ENCODE assay signal across 8 mouse cellular contexts in genomic region chr4:142165835-142166701, GRCm38 (mm10).
DNase-seq lines count a peak whose midpoint lies in the region; ATAC-seq and TF ChIP-seq lines count a peak whose summit lies in the region.

No protein-coding gene starts in this region.

- no peak overlapping the region for H3K27ac ChIP-seq in forebrain, embryonic 11.5 days (ENCODE audit: low read depth, low read length)
- H3K27ac ChIP-seq in forebrain, postnatal 0 days (ENCODE audit: low read depth, low read length) = no peak overlapping the region
- peak overlapping the region; percentile 90 for H3K27ac ChIP-seq in heart, embryonic 11.5 days (ENCODE audit: low read depth, low read length)

- H3K4me1 ChIP-seq in forebrain, embryonic 11.5 days (replicated peaks; ENCODE audit: control insufficient read depth, insufficient read depth, low read length) = peaks cover 8% of the 10 kb centered on the region; the same call in 1 of the 2 replicates
- H3K4me1 ChIP-seq in forebrain, postnatal 0 days (ENCODE audit: insufficient read depth) = no peaks in the 10 kb centered on the region
- peaks cover 22% of the 10 kb centered on the region for H3K4me1 ChIP-seq in heart, embryonic 11.5 days (ENCODE audit: control insufficient read depth, insufficient read depth, low read length)

- H3K9me3 ChIP-seq in forebrain, embryonic 11.5 days (ENCODE audit: control insufficient read depth, low read length) = no peaks in the 10 kb centered on the region
- no peaks in the 10 kb centered on the region for H3K9me3 ChIP-seq in forebrain, postnatal 0 days (ENCODE audit: low read length)
- no peaks in the 10 kb centered on the region for H3K9me3 ChIP-seq in heart, embryonic 11.5 days (replicated peaks; ENCODE audit: control insufficient read depth, low read length)

- peak overlapping the region; percentile 10; the same call in 1 of the 2 replicates for H3K9ac ChIP-seq in forebrain, embryonic 11.5 days (ENCODE audit: low read length)
- H3K9ac ChIP-seq in forebrain, postnatal 0 days = no peak overlapping the region
- H3K9ac ChIP-seq in heart, embryonic 11.5 days (ENCODE audit: low read depth, low read length) = peak overlapping the region; percentile 12

- no peak overlapping the region for H3K4me2 ChIP-seq in forebrain, embryonic 11.5 days (ENCODE audit: low read depth, low read length, severe bottlenecking)
- H3K4me2 ChIP-seq in forebrain, postnatal 0 days (ENCODE audit: low read depth) = no peak overlapping the region
- H3K4me2 ChIP-seq in heart, embryonic 11.5 days = peak overlapping the region; percentile 41

- WGBS in forebrain, embryonic 11.5 days = 9% methylated on average over 18 of the region's 18 CpGs
- 26% methylated on average over 18 of the region's 18 CpGs for WGBS in forebrain, postnatal 0 days
- WGBS in heart, embryonic 11.5 days (ENCODE audit: insufficient replicate concordance) = 7% methylated on average over 18 of the region's 18 CpGs

- no peaks in the 10 kb centered on the region for H3K27me3 ChIP-seq in forebrain, embryonic 11.5 days (ENCODE audit: control insufficient read depth, insufficient read depth, low read length)
- H3K27me3 ChIP-seq in forebrain, postnatal 0 days (ENCODE audit: insufficient read depth, low read length) = no peaks in the 10 kb centered on the region
- H3K27me3 ChIP-seq in heart, embryonic 11.5 days (ENCODE audit: control insufficient read depth, insufficient read depth, low read length) = no peaks in the 10 kb centered on the region

- no peaks in the 10 kb centered on the region; the same call in 1 of the 2 replicates for H3K36me3 ChIP-seq in forebrain, embryonic 11.5 days (ENCODE audit: control insufficient read depth, insufficient read depth, low read length)
- no peaks in the 10 kb centered on the region for H3K36me3 ChIP-seq in forebrain, postnatal 0 days (ENCODE audit: insufficient read depth)
- no peaks in the 10 kb centered on the region for H3K36me3 ChIP-seq in heart, embryonic 11.5 days (ENCODE audit: control insufficient read depth, insufficient read depth, low read length)

- H3K4me3 ChIP-seq in forebrain, embryonic 11.5 days (ENCODE audit: low read depth, low read length) = no peak overlapping the region
- no peak overlapping the region for H3K4me3 ChIP-seq in forebrain, postnatal 0 days (ENCODE audit: low read depth, low read length)
- no peak overlapping the region for H3K4me3 ChIP-seq in heart, embryonic 11.5 days (ENCODE audit: low read depth, low read length)

- no peak for TF ChIP-seq CTCF in forebrain, postnatal 0 days (IDR thresholded peaks at IDR 0.05; ENCODE audit: low read depth)

- peak; percentile 33; the same call in 1 of the 2 replicates for ATAC-seq in forebrain, embryonic 11.5 days (replicated peaks; ENCODE audit: low FRiP score)
- no peak for ATAC-seq in forebrain, postnatal 0 days
- peak; percentile 60 for ATAC-seq in heart, embryonic 11.5 days (replicated peaks; ENCODE audit: insufficient number of reproducible peaks, low FRiP score, low TSS enrichment)

- DNase-seq in forebrain, embryonic 11.5 days (ENCODE audit: low spot score) = no peak
- no peak for DNase-seq in forebrain, postnatal 0 days
- peak; percentile 70 for DNase-seq in adrenal gland, postnatal 10 days
- DNase-seq in kidney, postnatal 36 days = peak; percentile 85 to 88
- peak; percentile 42 for DNase-seq in mesoderm, embryonic 11.5 days (ENCODE audit: low read depth, low spot score)
- no peak for DNase-seq in cerebellum, adult 8-10 months
- DNase-seq in adipocyte (ENCODE audit: low spot score) = no peak

Comparison
In these comparisons a context has a peak if more than half of its experiments do, and no peak if none do; other contexts are left out.
1. DNase-seq: peak in adrenal gland, postnatal 10 days (single experiment), kidney, postnatal 36 days (2 of 2) and mesoderm, embryonic 11.5 days (single experiment); none in forebrain, embryonic 11.5 days (single experiment), forebrain, postnatal 0 days (single experiment), cerebellum, adult 8-10 months (single experiment) and adipocyte (single experiment).